8 mouse cellular contexts compared by ENCODE assay signal in genomic region chr1:155223849-155224554, GRCm38 (mm10). TPM values are rescaled to one million over a fixed set of nuclear protein-coding genes. Genes with fewer than 3 reads are reported as not detected.
A peak's percentile ranks its signal among the peaks of the same experiment; 100 is the strongest.
DNase-seq lines count a peak whose midpoint lies in the region; ATAC-seq lines count a peak whose summit lies in the region.

No protein-coding gene starts in this region.

- H3K4me1 ChIP-seq in forebrain, embryonic 12.5 days, result peaks cover 40% of the 10 kb centered on the region
- peaks cover 87% of the 10 kb centered on the region for H3K4me1 ChIP-seq in megakaryocyte, embryonic 14.5 days

- 35% methylated on average over 16 of the region's 16 CpGs for WGBS in forebrain, embryonic 12.5 days

- H3K9ac ChIP-seq in forebrain, embryonic 12.5 days, result no peak overlapping the region

- H3K4me2 ChIP-seq in forebrain, embryonic 12.5 days, result no peak overlapping the region; the same call in 1 of the 2 replicates

- no peak overlapping the region for H3K27ac ChIP-seq in forebrain, embryonic 12.5 days

- H3K27me3 ChIP-seq in forebrain, embryonic 12.5 days, result no peaks in the 10 kb centered on the region
- H3K27me3 ChIP-seq in megakaryocyte, embryonic 14.5 days (replicated peaks), result peaks cover 16% of the 10 kb centered on the region

- DNase-seq in NIH3T3 (ENCODE audit: low read depth), result peak; percentile 87
- DNase-seq in cerebellum, adult 11 months, result peak; percentile 79
- peak; percentile 90 for DNase-seq in heart, postnatal 4 days
- peak; percentile 70 for DNase-seq in layer of hippocampus, adult 9-11 months
- DNase-seq in retina, postnatal 7 days (ENCODE audit: low read depth, low spot score), result peak; percentile 85
- peak; percentile 79 for DNase-seq in urinary bladder, postnatal 25 days (ENCODE audit: low spot score)

- ATAC-seq in forebrain, embryonic 12.5 days (ENCODE audit: low FRiP score), result peak; percentile 77

- no peaks in the 10 kb centered on the region for H3K36me3 ChIP-seq in forebrain, embryonic 12.5 days (replicated peaks)
- H3K36me3 ChIP-seq in megakaryocyte, embryonic 14.5 days (replicated peaks; ENCODE audit: low read length), result no peaks in the 10 kb centered on the region

- H3K4me3 ChIP-seq in forebrain, embryonic 12.5 days (replicated peaks), result no peak overlapping the region
- H3K4me3 ChIP-seq in megakaryocyte, embryonic 14.5 days (replicated peaks), result peak overlapping the region; percentile 90

- H3K9me3 ChIP-seq in forebrain, embryonic 12.5 days, result no peaks in the 10 kb centered on the region
- H3K9me3 ChIP-seq in megakaryocyte, embryonic 14.5 days, result no peaks in the 10 kb centered on the region

RNA-seq across cellular contexts. Expression of gene BC034090, which starts 20.2 kb away (rescaled TPM):
- polyA plus RNA-seq in forebrain, embryonic 12.5 days (2016; fragmentation: Nextera tagmentation; extraction: Ambion mirVana), result 2.9 and 4.5 TPM in 2 replicates
- 10 to 100 TPM; 55.0 to 60.7 TPM for total RNA-seq in heart, postnatal 4 days (2021)
- polyA plus RNA-seq in megakaryocyte, embryonic 14.5 days (2012; ENCODE audit: insufficient read depth, low replicate concordance), result 3.3 and 4.7 TPM in 2 replicates
